Mouse (Mus musculus): ENCODE measurements around the gene Mageb3. TPM values are rescaled to one million over a fixed set of nuclear protein-coding genes. Genes with fewer than 3 reads are reported as not detected.

Mageb3 gene
- polyA plus RNA-seq, 1 experiment from 2014 or later = 0.23 TPM

DNA sequence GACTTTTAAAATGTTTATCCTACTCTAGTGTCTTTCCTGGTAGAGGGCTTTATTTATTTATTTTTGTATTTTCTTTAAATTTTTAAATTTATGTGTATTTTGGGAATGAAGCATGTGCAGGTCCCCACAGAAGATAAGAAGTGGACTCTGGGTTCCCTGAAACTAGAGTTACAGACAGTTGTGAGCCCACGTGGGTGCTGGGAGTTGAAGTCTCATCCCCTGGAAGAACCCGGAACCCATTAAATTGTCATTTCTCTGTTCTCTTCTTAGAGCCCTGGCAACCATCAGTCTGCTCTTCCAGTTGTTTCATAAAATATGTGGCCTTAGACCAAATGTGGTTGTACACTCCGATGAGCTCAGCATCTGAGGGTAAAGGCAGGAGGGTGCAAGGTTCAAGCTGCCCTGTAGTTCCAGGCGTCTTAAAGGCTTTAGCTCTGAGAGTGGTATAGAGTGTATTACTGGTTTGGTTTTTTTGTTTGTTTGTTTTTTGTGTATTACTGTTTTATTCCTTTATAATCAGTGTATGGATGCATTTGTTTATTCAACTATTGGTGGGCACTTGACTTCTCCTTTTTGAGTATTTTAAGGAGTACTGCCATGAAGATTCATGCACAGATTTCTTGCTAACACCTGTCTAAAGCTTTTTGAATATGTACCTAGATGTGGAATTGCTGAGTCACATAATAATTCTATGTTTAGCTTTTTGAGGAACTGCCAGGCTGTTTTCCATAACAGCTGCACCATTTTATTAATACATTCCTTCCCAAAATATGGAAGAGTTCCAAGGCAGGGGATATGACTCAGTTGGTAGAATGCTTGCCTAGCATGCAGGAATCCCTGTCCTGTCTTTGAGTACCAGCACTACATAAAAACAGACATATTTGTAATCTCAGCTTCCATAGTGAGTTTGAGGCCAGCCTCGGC, 39.6 kb downstream of the Mageb3 start:
- Histone ChIP-seq H3K4me3 (ENCODE audit: low read depth, low read length) (no peak overlapping the region), H3K4me2 (replicated peaks; ENCODE audit: low read depth, low read length) (no peak overlapping the region), H3K27me3 (ENCODE audit: control insufficient read depth, insufficient read depth, low read length) (no peaks in the 10 kb centered on the region), H3K4me1 (ENCODE audit: control insufficient read depth, insufficient read depth, low read length) (no peaks in the 10 kb centered on the region), H3K36me3 (ENCODE audit: control insufficient read depth, insufficient read depth, low read length) (peaks cover 6% of the 10 kb centered on the region), H3K9ac (replicated peaks; ENCODE audit: low read depth, low read length) (no peak overlapping the region), H3K27ac (ENCODE audit: low read length) (no peak overlapping the region), H3K9me3 (ENCODE audit: control insufficient read depth, low read depth, low read length) (no peaks in the 10 kb centered on the region)
- ATAC-seq (ENCODE audit: insufficient number of reproducible peaks, insufficient read depth, low FRiP score, low read depth) = no peak
- WGBS = 89% methylated on average over 5 of the region's 5 CpGs

DNA sequence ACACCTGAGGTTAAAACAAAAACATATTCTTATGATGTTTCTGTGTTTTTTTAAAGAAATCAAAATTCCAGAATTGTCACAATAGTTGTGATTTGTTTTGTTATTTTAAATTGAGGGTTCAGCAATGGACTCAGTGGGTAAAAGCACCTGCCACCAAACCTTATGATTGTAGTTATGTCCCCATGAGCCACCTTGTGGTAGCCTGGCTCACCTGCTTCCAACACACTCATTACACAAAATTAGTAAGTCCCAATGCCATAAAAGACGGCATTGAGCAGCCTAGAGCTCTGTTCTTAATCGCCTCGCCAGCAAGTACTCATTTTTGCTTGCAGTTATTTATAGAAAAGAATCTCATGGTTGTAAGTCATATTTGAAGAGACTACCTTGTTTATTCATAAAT, 45.9 kb downstream of the Mageb3 start:
- no peak overlapping the region for H3K4me3 ChIP-seq (ENCODE audit: low read depth, low read length)
- H3K36me3 ChIP-seq (ENCODE audit: control insufficient read depth, insufficient read depth, low read length) = peaks cover 14% of the 10 kb centered on the region
- H3K27ac ChIP-seq (ENCODE audit: low read length) = no peak overlapping the region
- WGBS = 85% methylated on average over 3 of the region's 3 CpGs
- H3K9ac ChIP-seq (replicated peaks; ENCODE audit: low read depth, low read length) = no peak overlapping the region
- H3K27me3 ChIP-seq (ENCODE audit: control insufficient read depth, insufficient read depth, low read length) = no peaks in the 10 kb centered on the region
- no peak overlapping the region for H3K4me2 ChIP-seq (replicated peaks; ENCODE audit: low read depth, low read length)
- H3K9me3 ChIP-seq (ENCODE audit: control insufficient read depth, low read depth, low read length) = no peaks in the 10 kb centered on the region
- H3K4me1 ChIP-seq (ENCODE audit: control insufficient read depth, insufficient read depth, low read length) = no peaks in the 10 kb centered on the region
- ATAC-seq (ENCODE audit: insufficient number of reproducible peaks, insufficient read depth, low FRiP score, low read depth) = no peak

Other genes with a start within 250 kb of the Mageb3 start
- 8.6 and 9.1 TPM in 2 replicates for gene Frmd5, start 149.0 kb downstream of the Mageb3 start, polyA plus RNA-seq (2014; fragmentation: Nextera tagmentation; extraction: Ambion mirVana)
- 26.1 and 29.3 TPM in 2 replicates for gene Casc4, start 89.1 kb downstream of the Mageb3 start, polyA plus RNA-seq (2014; fragmentation: Nextera tagmentation; extraction: Ambion mirVana)
- 63.5 and 66.8 TPM in 2 replicates for gene Ctdspl2, start 91 bp downstream of the Mageb3 start, polyA plus RNA-seq (2014; fragmentation: Nextera tagmentation; extraction: Ambion mirVana)
- gene Eif3j1, start 72.5 kb upstream of the Mageb3 start, polyA plus RNA-seq (2014; fragmentation: Nextera tagmentation; extraction: Ambion mirVana) = 11.5 and 12.8 TPM in 2 replicates
- 14.6 and 15.5 TPM in 2 replicates for gene Spg11, start 162.3 kb upstream of the Mageb3 start, polyA plus RNA-seq (2014; fragmentation: Nextera tagmentation; extraction: Ambion mirVana)
- 358 and 383 TPM in 2 replicates for gene B2m, start 191.6 kb upstream of the Mageb3 start, polyA plus RNA-seq (2014; fragmentation: Nextera tagmentation; extraction: Ambion mirVana)
- 0.14 and 0.23 TPM in 2 replicates for gene Trim69, start 204.6 kb upstream of the Mageb3 start, polyA plus RNA-seq (2014; fragmentation: Nextera tagmentation; extraction: Ambion mirVana)
- gene Patl2, start 230.1 kb upstream of the Mageb3 start, polyA plus RNA-seq (2014; fragmentation: Nextera tagmentation; extraction: Ambion mirVana) = not detected in 2 replicates
- not detected in 2 replicates for gene Terb2, start 230.2 kb upstream of the Mageb3 start, polyA plus RNA-seq (2014; fragmentation: Nextera tagmentation; extraction: Ambion mirVana)

Measured in stomach, embryonic 14.5 days (tissue).